Mouse (Mus musculus): ENCODE measurements around the gene Hoxa13. TPM values are rescaled to one million over a fixed set of nuclear protein-coding genes. Genes with fewer than 3 reads are reported as not detected.

Hoxa13 gene
- polyA plus RNA-seq, 1 experiment from 2014 or later: not detected

- H3K4me1 ChIP-seq: peaks cover 13% of the 10 kb centered on the region
- H3K4me3 ChIP-seq: 0 out of 2 replicates have a peak overlapping the region, but pooled peaks have one; percentile 2
- H3K36me3 ChIP-seq (replicated peaks): no peaks in the 10 kb centered on the region
- H3K27ac ChIP-seq: no peak overlapping the region
- no peaks in the 10 kb centered on the region for H3K9me3 ChIP-seq
- WGBS: 1% methylated on average over 66 of the region's 68 CpGs
- no peak for DNase-seq (ENCODE audit: extremely low spot score, low spot score)
- H3K27me3 ChIP-seq (ENCODE audit: poor library complexity, severe bottlenecking): peaks cover 100% of the 10 kb centered on the region
Measured at GRCm38 (mm10) chr6:52234428-52235140, 26.1 kb downstream of the Hoxa13 start.

GRCm38 (mm10) chr6:52233546-52234427 lies 26.9 kb downstream of the Hoxa13 start:
- no peaks in the 10 kb centered on the region for H3K36me3 ChIP-seq (replicated peaks)
- 0 out of 2 replicates have a peak overlapping the region, but pooled peaks have one; percentile 2 for H3K4me3 ChIP-seq
- H3K27ac ChIP-seq: no peak overlapping the region
- no peak for DNase-seq (ENCODE audit: extremely low spot score, low spot score)
- no peaks in the 10 kb centered on the region for H3K9me3 ChIP-seq
- H3K27me3 ChIP-seq (ENCODE audit: poor library complexity, severe bottlenecking): peaks cover 100% of the 10 kb centered on the region
- peaks cover 13% of the 10 kb centered on the region for H3K4me1 ChIP-seq
- WGBS: under 1% methylated on average over 70 of the region's 70 CpGs

- no peaks in the 10 kb centered on the region for H3K36me3 ChIP-seq (replicated peaks)
- no peak overlapping the region for H3K4me3 ChIP-seq
- no peak overlapping the region for H3K27ac ChIP-seq
- DNase-seq (ENCODE audit: extremely low spot score, low spot score): no peak
- H3K27me3 ChIP-seq (ENCODE audit: poor library complexity, severe bottlenecking): peaks cover 100% of the 10 kb centered on the region
- H3K9me3 ChIP-seq: no peaks in the 10 kb centered on the region
- 3% methylated on average over 23 of the region's 23 CpGs for WGBS
- peaks cover 13% of the 10 kb centered on the region for H3K4me1 ChIP-seq
Measured at GRCm38 (mm10) chr6:52232984-52233545, 27.6 kb downstream of the Hoxa13 start.

- no peak for DNase-seq (ENCODE audit: extremely low spot score, low spot score)
- Histone ChIP-seq H3K36me3 (replicated peaks) (no peaks in the 10 kb centered on the region), H3K4me1 (peaks cover 13% of the 10 kb centered on the region), H3K27ac (no peak overlapping the region), H3K9me3 (no peaks in the 10 kb centered on the region), H3K27me3 (ENCODE audit: poor library complexity, severe bottlenecking) (peaks cover 100% of the 10 kb centered on the region), H3K4me3 (no peak overlapping the region)
- WGBS: 1% methylated on average over 18 of the region's 18 CpGs
Measured at GRCm38 (mm10) chr6:52232568-52232965, 28.1 kb downstream of the Hoxa13 start.

- DNase-seq (ENCODE audit: extremely low spot score, low spot score): no peak
- no peak overlapping the region for H3K4me3 ChIP-seq
- H3K9me3 ChIP-seq: no peaks in the 10 kb centered on the region
- H3K36me3 ChIP-seq (replicated peaks): no peaks in the 10 kb centered on the region
- 2% methylated on average over 18 of the region's 18 CpGs for WGBS
- no peak overlapping the region for H3K27ac ChIP-seq
- H3K4me1 ChIP-seq: peaks cover 13% of the 10 kb centered on the region
- peaks cover 100% of the 10 kb centered on the region for H3K27me3 ChIP-seq (ENCODE audit: poor library complexity, severe bottlenecking)
Measured at GRCm38 (mm10) chr6:52231885-52232567, 28.7 kb downstream of the Hoxa13 start.

GRCm38 (mm10) chr6:52230516-52231165 lies 30.0 kb downstream of the Hoxa13 start, which contains the start of gene Hoxa9:
TSS of gene Hoxa9 (minus strand) at chr6:52231089.
- 2% methylated on average over 21 of the region's 36 CpGs for WGBS
- Histone ChIP-seq H3K36me3 (replicated peaks) (no peaks in the 10 kb centered on the region), H3K4me3 (no peak within 1 kb of the TSS), H3K9me3 (no peaks in the 10 kb centered on the region), H3K27ac (no peak within 1 kb of the TSS), H3K27me3 (ENCODE audit: poor library complexity, severe bottlenecking) (peaks cover 100% of the 10 kb centered on the region), H3K4me1 (peaks cover 17% of the 10 kb centered on the region)
- DNase-seq (ENCODE audit: extremely low spot score, low spot score): no peak

- no peak for DNase-seq (ENCODE audit: extremely low spot score, low spot score)
Measured at GRCm38 (mm10) chr6:52229558-52230416, 30.9 kb downstream of the Hoxa13 start.

GRCm38 (mm10) chr6:52228475-52229465 lies 31.9 kb downstream of the Hoxa13 start:
- no peak for DNase-seq (ENCODE audit: extremely low spot score, low spot score)
- WGBS: 1% methylated on average over 38 of the region's 38 CpGs
- no peak overlapping the region for H3K27ac ChIP-seq
- no peaks in the 10 kb centered on the region for H3K36me3 ChIP-seq (replicated peaks)
- H3K4me3 ChIP-seq: no peak overlapping the region
- peaks cover 100% of the 10 kb centered on the region for H3K27me3 ChIP-seq (ENCODE audit: poor library complexity, severe bottlenecking)
- H3K9me3 ChIP-seq: no peaks in the 10 kb centered on the region
- H3K4me1 ChIP-seq: peaks cover 10% of the 10 kb centered on the region

More at GRCm38 (mm10) chr6:52229558-52230416, 30.9 kb downstream of the Hoxa13 start:
- Histone ChIP-seq H3K27me3 (ENCODE audit: poor library complexity, severe bottlenecking) (peaks cover 100% of the 10 kb centered on the region), H3K36me3 (replicated peaks) (no peaks in the 10 kb centered on the region), H3K4me1 (peaks cover 18% of the 10 kb centered on the region), H3K27ac (no peak overlapping the region), H3K9me3 (no peaks in the 10 kb centered on the region), H3K4me3 (no peak overlapping the region)
- WGBS: 2% methylated on average over 44 of the region's 44 CpGs

- H3K27ac ChIP-seq: no peak overlapping the region
- no peaks in the 10 kb centered on the region for H3K36me3 ChIP-seq (replicated peaks)
- H3K4me3 ChIP-seq: no peak overlapping the region
- no peak for DNase-seq (ENCODE audit: extremely low spot score, low spot score)
- peaks cover 100% of the 10 kb centered on the region for H3K27me3 ChIP-seq (ENCODE audit: poor library complexity, severe bottlenecking)
- H3K9me3 ChIP-seq: no peaks in the 10 kb centered on the region
- whole genome bisulfite sequencing: 1% methylated on average over 11 of the region's 11 CpGs
- H3K4me1 ChIP-seq: peaks cover 10% of the 10 kb centered on the region
Measured at GRCm38 (mm10) chr6:52227470-52228222, 33.0 kb downstream of the Hoxa13 start.

All from forebrain, embryonic 10.5 days (tissue).